Mouse (Mus musculus): ENCODE data around the gene Pigv. TPM values are rescaled to one million over a fixed set of nuclear protein-coding genes. Genes with fewer than 3 reads are reported as not detected.
A peak's percentile ranks its signal among the peaks of the same experiment; 100 is the strongest.

The Pigv gene
- polyA plus RNA-seq, 1 experiment from 2014 or later: 17.8 TPM

- peaks cover 4% of the 10 kb centered on the region; the same call in 1 of the 2 replicates for H3K9me3 ChIP-seq (ENCODE audit: low read length)
- no peak for ATAC-seq
- no peak for DNase-seq (ENCODE audit: low spot score)
- no peak overlapping the region for H3K27ac ChIP-seq (ENCODE audit: low read length)
- no peak overlapping the region for H3K4me3 ChIP-seq (ENCODE audit: low read depth, low read length)
- 34% methylated on average over 21 of the region's 21 CpGs for WGBS
- H3K4me2 ChIP-seq (replicated peaks; ENCODE audit: low read depth, low read length): no peak overlapping the region
- TF ChIP-seq EP300 (IDR thresholded peaks at IDR 0.05) (no peak), CTCF (IDR thresholded peaks at IDR 0.05) (no peak)
- H3K4me1 ChIP-seq (ENCODE audit: insufficient read depth, low read depth, low read length): no peaks in the 10 kb centered on the region
- no peaks in the 10 kb centered on the region for H3K27me3 ChIP-seq (replicated peaks; ENCODE audit: insufficient read depth, low read length)
- H3K9ac ChIP-seq (replicated peaks; ENCODE audit: low read depth): no peak overlapping the region
- no peaks in the 10 kb centered on the region for H3K36me3 ChIP-seq (ENCODE audit: insufficient read depth, low read length)
Observed at GRCm38 (mm10) chr4:133645680-133646079, 26.8 kb downstream of the Pigv start.

- Histone ChIP-seq H3K9me3 (ENCODE audit: low read length) (peaks cover 4% of the 10 kb centered on the region; the same call in 1 of the 2 replicates), H3K36me3 (ENCODE audit: insufficient read depth, low read length) (no peaks in the 10 kb centered on the region), H3K4me3 (ENCODE audit: low read depth, low read length) (no peak overlapping the region), H3K9ac (replicated peaks; ENCODE audit: low read depth) (no peak overlapping the region), H3K4me2 (replicated peaks; ENCODE audit: low read depth, low read length) (no peak overlapping the region), H3K27me3 (replicated peaks; ENCODE audit: insufficient read depth, low read length) (no peaks in the 10 kb centered on the region), H3K27ac (ENCODE audit: low read length) (no peak overlapping the region), H3K4me1 (ENCODE audit: insufficient read depth, low read depth, low read length) (no peaks in the 10 kb centered on the region)
- DNase-seq (ENCODE audit: low spot score) (no peak), ATAC-seq (no peak)
- TF ChIP-seq EP300 (IDR thresholded peaks at IDR 0.05): no peak
- peak; percentile 48 for TF ChIP-seq CTCF (IDR thresholded peaks at IDR 0.05)
- 88% methylated on average over 3 of the region's 3 CpGs for WGBS
Observed at GRCm38 (mm10) chr4:133645195-133645594, 27.3 kb downstream of the Pigv start.

- Histone ChIP-seq H3K27me3 (replicated peaks; ENCODE audit: insufficient read depth, low read length) (no peaks in the 10 kb centered on the region), H3K4me1 (ENCODE audit: insufficient read depth, low read depth, low read length) (peaks cover 6% of the 10 kb centered on the region; the same call in 1 of the 2 replicates), H3K4me2 (replicated peaks; ENCODE audit: low read depth, low read length) (no peak overlapping the region), H3K9me3 (ENCODE audit: low read length) (no peaks in the 10 kb centered on the region), H3K27ac (ENCODE audit: low read length) (no peak overlapping the region), H3K4me3 (ENCODE audit: low read depth, low read length) (no peak overlapping the region), H3K36me3 (ENCODE audit: insufficient read depth, low read length) (no peaks in the 10 kb centered on the region), H3K9ac (replicated peaks; ENCODE audit: low read depth) (no peak overlapping the region)
- DNase-seq (ENCODE audit: low spot score) (no peak), ATAC-seq (no peak)
- no peak for TF ChIP-seq EP300 (IDR thresholded peaks at IDR 0.05)
- TF ChIP-seq CTCF (IDR thresholded peaks at IDR 0.05): no peak
- WGBS: 74% methylated on average over 5 of the region's 5 CpGs
Observed at GRCm38 (mm10) chr4:133634043-133634410, 38.4 kb downstream of the Pigv start.

- H3K4me2 ChIP-seq (replicated peaks; ENCODE audit: low read depth, low read length): peak overlapping the region; percentile 88
- WGBS: 17% methylated on average over 16 of the region's 47 CpGs
- no peaks in the 10 kb centered on the region for H3K36me3 ChIP-seq (ENCODE audit: insufficient read depth, low read length)
- DNase-seq (ENCODE audit: low spot score) (peak; percentile 89), ATAC-seq (peak; percentile 89)
- H3K4me1 ChIP-seq (ENCODE audit: insufficient read depth, low read depth, low read length): peaks cover 6% of the 10 kb centered on the region; the same call in 1 of the 2 replicates
- H3K9ac ChIP-seq (replicated peaks; ENCODE audit: low read depth): peak overlapping the region; percentile 86
- peak overlapping the region; percentile 63 for H3K4me3 ChIP-seq (ENCODE audit: low read depth, low read length)
- no peak for TF ChIP-seq EP300 (IDR thresholded peaks at IDR 0.05)
- peak; percentile 81 for TF ChIP-seq CTCF (IDR thresholded peaks at IDR 0.05)
- no peaks in the 10 kb centered on the region for H3K27me3 ChIP-seq (replicated peaks; ENCODE audit: insufficient read depth, low read length)
- no peaks in the 10 kb centered on the region for H3K9me3 ChIP-seq (ENCODE audit: low read length)
- peak overlapping the region; percentile 82 for H3K27ac ChIP-seq (ENCODE audit: low read length)
Observed at GRCm38 (mm10) chr4:133633332-133634042, 39.0 kb downstream of the Pigv start.

GRCm38 (mm10) chr4:133632483-133633327 is 39.7 kb downstream of the Pigv start:
- H3K36me3 ChIP-seq (ENCODE audit: insufficient read depth, low read length): no peaks in the 10 kb centered on the region
- WGBS: 1% methylated on average over 41 of the region's 69 CpGs
- H3K4me3 ChIP-seq (ENCODE audit: low read depth, low read length): peak overlapping the region; percentile 63
- TF ChIP-seq CTCF (IDR thresholded peaks at IDR 0.05) (0 out of 2 replicates have a peak, but pooled peaks have one; percentile 5), EP300 (IDR thresholded peaks at IDR 0.05) (no peak)
- peak overlapping the region; percentile 82 for H3K27ac ChIP-seq (ENCODE audit: low read length)
- H3K27me3 ChIP-seq (replicated peaks; ENCODE audit: insufficient read depth, low read length): no peaks in the 10 kb centered on the region
- DNase-seq (ENCODE audit: low spot score): peak; percentile 58
- H3K4me2 ChIP-seq (replicated peaks; ENCODE audit: low read depth, low read length): peak overlapping the region; percentile 88
- H3K4me1 ChIP-seq (ENCODE audit: insufficient read depth, low read depth, low read length): peaks cover 6% of the 10 kb centered on the region; the same call in 1 of the 2 replicates
- ATAC-seq: peak; percentile 61
- peak overlapping the region; percentile 86 for H3K9ac ChIP-seq (replicated peaks; ENCODE audit: low read depth)
- H3K9me3 ChIP-seq (ENCODE audit: low read length): no peaks in the 10 kb centered on the region

GRCm38 (mm10) chr4:133631769-133632411 is 40.6 kb downstream of the Pigv start:
- Histone ChIP-seq H3K4me3 (ENCODE audit: low read depth, low read length) (peak overlapping the region; percentile 63), H3K9ac (replicated peaks; ENCODE audit: low read depth) (peak overlapping the region; percentile 86; the same call in 1 of the 2 replicates)

More at GRCm38 (mm10) chr4:133631769-133632411, 40.6 kb downstream of the Pigv start:
- peaks cover 6% of the 10 kb centered on the region; the same call in 1 of the 2 replicates for H3K4me1 ChIP-seq (ENCODE audit: insufficient read depth, low read depth, low read length)
- no peaks in the 10 kb centered on the region for H3K27me3 ChIP-seq (replicated peaks; ENCODE audit: insufficient read depth, low read length)
- H3K27ac ChIP-seq (ENCODE audit: low read length): peak overlapping the region; percentile 82
- no peaks in the 10 kb centered on the region for H3K9me3 ChIP-seq (ENCODE audit: low read length)
- 26% methylated on average over 9 of the region's 9 CpGs for WGBS
- DNase-seq (ENCODE audit: low spot score) (peak; percentile 62), ATAC-seq (peak; percentile 29)
- TF ChIP-seq CTCF (IDR thresholded peaks at IDR 0.05): no peak
- TF ChIP-seq EP300 (IDR thresholded peaks at IDR 0.05): 0 out of 2 replicates have a peak, but pooled peaks have one; percentile 6
- peak overlapping the region; percentile 88 for H3K4me2 ChIP-seq (replicated peaks; ENCODE audit: low read depth, low read length)
- H3K36me3 ChIP-seq (ENCODE audit: insufficient read depth, low read length): no peaks in the 10 kb centered on the region
